Mouse (Mus musculus): ENCODE measurements around the gene Vmn2r80. TPM values are rescaled to one million over a fixed set of nuclear protein-coding genes. Genes with fewer than 3 reads are reported as not detected.
A peak's percentile ranks its signal among the peaks of the same experiment; 100 is the strongest.
"Not testable (repeated sequence)": the region's sequence is repeated elsewhere in the genome, so short reads cannot be mapped to it uniquely, and the experiment has no call there.

Vmn2r80 gene
- polyA plus RNA-seq (2014; fragmentation: Nextera tagmentation; extraction: Ambion mirVana), result not detected in 2 replicates

GRCm38 (mm10) chr10:79148469-79148868 is at the start of gene Vmn2r80:
TSS of gene Vmn2r80 (plus strand) at chr10:79148769.
- not testable (repeated sequence) for H3K27me3 ChIP-seq (ENCODE audit: control insufficient read depth, insufficient read depth, low read length); H3K9me3 ChIP-seq (ENCODE audit: control insufficient read depth, low read length); H3K9ac ChIP-seq (ENCODE audit: low read depth, low read length); ATAC-seq (ENCODE audit: low FRiP score, low TSS enrichment); H3K4me2 ChIP-seq (replicated peaks; ENCODE audit: low read depth, low read length); H3K36me3 ChIP-seq (ENCODE audit: control insufficient read depth, insufficient read depth, low read length); H3K4me3 ChIP-seq (ENCODE audit: low read length); H3K27ac ChIP-seq (ENCODE audit: low read depth, low read length); H3K4me1 ChIP-seq (ENCODE audit: control insufficient read depth, insufficient read depth, low read length)
- WGBS, result 86% methylated on average over 4 of the region's 4 CpGs

- Histone ChIP-seq H3K9me3 (ENCODE audit: control insufficient read depth, low read length) (no peaks in the 10 kb centered on the region), H3K9ac (ENCODE audit: low read depth, low read length) (no peak overlapping the region), H3K4me2 (replicated peaks; ENCODE audit: low read depth, low read length) (no peak overlapping the region), H3K4me3 (ENCODE audit: low read length) (no peak overlapping the region), H3K4me1 (ENCODE audit: control insufficient read depth, insufficient read depth, low read length) (no peaks in the 10 kb centered on the region), H3K36me3 (ENCODE audit: control insufficient read depth, insufficient read depth, low read length) (no peaks in the 10 kb centered on the region), H3K27me3 (ENCODE audit: control insufficient read depth, insufficient read depth, low read length) (no peaks in the 10 kb centered on the region), H3K27ac (ENCODE audit: low read depth, low read length) (no peak overlapping the region)
- 67% methylated on average over 8 of the region's 8 CpGs for WGBS
- 0 out of 2 replicates have a peak, but pooled peaks have one; percentile 46 for ATAC-seq (ENCODE audit: low FRiP score, low TSS enrichment)
Measured at GRCm38 (mm10) chr10:79106325-79107282, 42.0 kb upstream of the Vmn2r80 start.

GRCm38 (mm10) chr10:79107531-79107930 is 41.0 kb upstream of the Vmn2r80 start:
- no peaks in the 10 kb centered on the region for H3K27me3 ChIP-seq (ENCODE audit: control insufficient read depth, insufficient read depth, low read length)
- H3K9me3 ChIP-seq (ENCODE audit: control insufficient read depth, low read length), result no peaks in the 10 kb centered on the region
- no peaks in the 10 kb centered on the region for H3K4me1 ChIP-seq (ENCODE audit: control insufficient read depth, insufficient read depth, low read length)
- no peak overlapping the region for H3K9ac ChIP-seq (ENCODE audit: low read depth, low read length)
- no peak overlapping the region for H3K4me2 ChIP-seq (replicated peaks; ENCODE audit: low read depth, low read length)
- H3K4me3 ChIP-seq (ENCODE audit: low read length), result no peak overlapping the region
- ATAC-seq (ENCODE audit: low FRiP score, low TSS enrichment), result no peak
- no peaks in the 10 kb centered on the region for H3K36me3 ChIP-seq (ENCODE audit: control insufficient read depth, insufficient read depth, low read length)
- 68% methylated on average over 2 of the region's 2 CpGs for WGBS
- H3K27ac ChIP-seq (ENCODE audit: low read depth, low read length), result no peak overlapping the region

- no peaks in the 10 kb centered on the region for H3K27me3 ChIP-seq (ENCODE audit: control insufficient read depth, insufficient read depth, low read length)
- H3K4me3 ChIP-seq (ENCODE audit: low read length), result no peak overlapping the region
- H3K4me2 ChIP-seq (replicated peaks; ENCODE audit: low read depth, low read length), result no peak overlapping the region
- H3K9me3 ChIP-seq (ENCODE audit: control insufficient read depth, low read length), result no peaks in the 10 kb centered on the region
- no peaks in the 10 kb centered on the region for H3K4me1 ChIP-seq (ENCODE audit: control insufficient read depth, insufficient read depth, low read length)
- no peak for ATAC-seq (ENCODE audit: low FRiP score, low TSS enrichment)
- no peak overlapping the region for H3K27ac ChIP-seq (ENCODE audit: low read depth, low read length)
- H3K9ac ChIP-seq (ENCODE audit: low read depth, low read length), result no peak overlapping the region
- H3K36me3 ChIP-seq (ENCODE audit: control insufficient read depth, insufficient read depth, low read length), result no peaks in the 10 kb centered on the region
- 79% methylated on average over 1 of the region's 1 CpGs for WGBS
Measured at GRCm38 (mm10) chr10:79109156-79109555, 39.4 kb upstream of the Vmn2r80 start.

- no peak overlapping the region for H3K4me3 ChIP-seq (ENCODE audit: low read length)
- H3K36me3 ChIP-seq (ENCODE audit: control insufficient read depth, insufficient read depth, low read length), result no peaks in the 10 kb centered on the region
- H3K27ac ChIP-seq (ENCODE audit: low read depth, low read length), result no peak overlapping the region
- ATAC-seq (ENCODE audit: low FRiP score, low TSS enrichment), result no peak
- no peaks in the 10 kb centered on the region for H3K9me3 ChIP-seq (ENCODE audit: control insufficient read depth, low read length)
- H3K4me1 ChIP-seq (ENCODE audit: control insufficient read depth, insufficient read depth, low read length), result no peaks in the 10 kb centered on the region
- H3K9ac ChIP-seq (ENCODE audit: low read depth, low read length), result no peak overlapping the region
- H3K27me3 ChIP-seq (ENCODE audit: control insufficient read depth, insufficient read depth, low read length), result no peaks in the 10 kb centered on the region
- WGBS, result 87% methylated on average over 5 of the region's 5 CpGs
- H3K4me2 ChIP-seq (replicated peaks; ENCODE audit: low read depth, low read length), result no peak overlapping the region
Measured at GRCm38 (mm10) chr10:79110482-79110881, 38.1 kb upstream of the Vmn2r80 start.

- no peak for ATAC-seq (ENCODE audit: low FRiP score, low TSS enrichment)
- 74% methylated on average over 1 of the region's 1 CpGs for WGBS
- H3K4me1 ChIP-seq (ENCODE audit: control insufficient read depth, insufficient read depth, low read length), result no peaks in the 10 kb centered on the region
- no peak overlapping the region for H3K27ac ChIP-seq (ENCODE audit: low read depth, low read length)
- H3K9me3 ChIP-seq (ENCODE audit: control insufficient read depth, low read length), result no peaks in the 10 kb centered on the region
- no peak overlapping the region for H3K4me2 ChIP-seq (replicated peaks; ENCODE audit: low read depth, low read length)
- H3K36me3 ChIP-seq (ENCODE audit: control insufficient read depth, insufficient read depth, low read length), result no peaks in the 10 kb centered on the region
- no peaks in the 10 kb centered on the region for H3K27me3 ChIP-seq (ENCODE audit: control insufficient read depth, insufficient read depth, low read length)
- H3K4me3 ChIP-seq (ENCODE audit: low read length), result no peak overlapping the region
- H3K9ac ChIP-seq (ENCODE audit: low read depth, low read length), result no peak overlapping the region
Measured at GRCm38 (mm10) chr10:79115085-79115484, 33.5 kb upstream of the Vmn2r80 start.

- Histone ChIP-seq H3K27ac (ENCODE audit: low read depth, low read length) (no peak overlapping the region), H3K27me3 (ENCODE audit: control insufficient read depth, insufficient read depth, low read length) (no peaks in the 10 kb centered on the region), H3K9ac (ENCODE audit: low read depth, low read length) (no peak overlapping the region), H3K4me1 (ENCODE audit: control insufficient read depth, insufficient read depth, low read length) (no peaks in the 10 kb centered on the region), H3K4me3 (ENCODE audit: low read length) (no peak overlapping the region), H3K36me3 (ENCODE audit: control insufficient read depth, insufficient read depth, low read length) (no peaks in the 10 kb centered on the region), H3K9me3 (ENCODE audit: control insufficient read depth, low read length) (no peaks in the 10 kb centered on the region), H3K4me2 (replicated peaks; ENCODE audit: low read depth, low read length) (no peak overlapping the region)
- WGBS, result 43% methylated on average over 4 of the region's 4 CpGs
- peak; percentile 84 for ATAC-seq (ENCODE audit: low FRiP score, low TSS enrichment)
Measured at GRCm38 (mm10) chr10:79116125-79116849, 32.3 kb upstream of the Vmn2r80 start.

- Histone ChIP-seq H3K4me2 (replicated peaks; ENCODE audit: low read depth, low read length) (no peak overlapping the region), H3K36me3 (ENCODE audit: control insufficient read depth, insufficient read depth, low read length) (no peaks in the 10 kb centered on the region), H3K9ac (ENCODE audit: low read depth, low read length) (no peak overlapping the region), H3K4me3 (ENCODE audit: low read length) (no peak overlapping the region), H3K4me1 (ENCODE audit: control insufficient read depth, insufficient read depth, low read length) (no peaks in the 10 kb centered on the region), H3K27ac (ENCODE audit: low read depth, low read length) (no peak overlapping the region), H3K9me3 (ENCODE audit: control insufficient read depth, low read length) (no peaks in the 10 kb centered on the region), H3K27me3 (ENCODE audit: control insufficient read depth, insufficient read depth, low read length) (no peaks in the 10 kb centered on the region)
- ATAC-seq (ENCODE audit: low FRiP score, low TSS enrichment), result no peak
Measured at GRCm38 (mm10) chr10:79151602-79152001, 3.0 kb downstream of the Vmn2r80 start.

- H3K27ac ChIP-seq (ENCODE audit: low read depth, low read length); H3K36me3 ChIP-seq (ENCODE audit: control insufficient read depth, insufficient read depth, low read length); H3K4me3 ChIP-seq (ENCODE audit: low read length); H3K9me3 ChIP-seq (ENCODE audit: control insufficient read depth, low read length); H3K9ac ChIP-seq (ENCODE audit: low read depth, low read length); ATAC-seq (ENCODE audit: low FRiP score, low TSS enrichment); H3K27me3 ChIP-seq (ENCODE audit: control insufficient read depth, insufficient read depth, low read length); H3K4me1 ChIP-seq (ENCODE audit: control insufficient read depth, insufficient read depth, low read length); H3K4me2 ChIP-seq (replicated peaks; ENCODE audit: low read depth, low read length): not testable (repeated sequence)
- 88% methylated on average over 1 of the region's 1 CpGs for WGBS
Measured at GRCm38 (mm10) chr10:79199973-79200372, 51.4 kb downstream of the Vmn2r80 start.
